Mouse (Mus musculus) cortical plate, adult 2 months (tissue): ENCODE results near the gene 3110040N11Rik. TPM values are rescaled to one million over a fixed set of nuclear protein-coding genes. Genes with fewer than 3 reads are reported as not detected.
"Not testable (repeated sequence)": the region's sequence is repeated elsewhere in the genome, so short reads cannot be mapped to it uniquely, and the experiment has no call there.

Experiments
- H3K27ac ChIP-seq: fragments of 200-500 bp; 2 replicates; pipeline ENCODE4 v1.5.1; 2012; ENCODE audit warnings: low read length, control low read depth, inconsistent platforms; ENCODE audit not compliant: insufficient read depth
- H3K4me1 ChIP-seq: fragments of 200-500 bp; 2 replicates; pipeline ENCODE4 v1.6.1; 2011; ENCODE audit warnings: low read length; ENCODE audit not compliant: control insufficient read depth, insufficient read depth
- H3K4me3 ChIP-seq: fragments of 200-500 bp; 2 replicates; pipeline ENCODE4 v1.5.1; 2011; ENCODE audit warnings: mild to moderate bottlenecking, low read length, control low read depth; ENCODE audit not compliant: insufficient read depth
- CTCF ChIP-seq: fragments of 200-500 bp; IDR thresholded peaks from 2 replicates; pipeline ENCODE4 v1.5.1; 2011; ENCODE audit warnings: mild to moderate bottlenecking, control low read depth, low read length; ENCODE audit not compliant: insufficient read depth; ENCODE audit errors: extremely low read depth
- POLR2A ChIP-seq: fragments of 200-500 bp; IDR thresholded peaks from 2 replicates; pipeline ENCODE4 v1.6.1; 2011; ENCODE audit warnings: mild to moderate bottlenecking, low read length, control low read depth; ENCODE audit not compliant: insufficient read depth; ENCODE audit errors: extremely low read depth
- polyA plus RNA-seq: library from polyadenylated mRNA; depleted of rRNA; stranded (reverse); fragments of >200 nt; gene quantifications from 2 replicates; pipeline ENCODE4 v1.2.3, GENCODE M21; 2012; rRNA removed

3110040N11Rik gene
- polyA plus RNA-seq: 30.9 and 35.0 TPM in 2 replicates

DNA sequence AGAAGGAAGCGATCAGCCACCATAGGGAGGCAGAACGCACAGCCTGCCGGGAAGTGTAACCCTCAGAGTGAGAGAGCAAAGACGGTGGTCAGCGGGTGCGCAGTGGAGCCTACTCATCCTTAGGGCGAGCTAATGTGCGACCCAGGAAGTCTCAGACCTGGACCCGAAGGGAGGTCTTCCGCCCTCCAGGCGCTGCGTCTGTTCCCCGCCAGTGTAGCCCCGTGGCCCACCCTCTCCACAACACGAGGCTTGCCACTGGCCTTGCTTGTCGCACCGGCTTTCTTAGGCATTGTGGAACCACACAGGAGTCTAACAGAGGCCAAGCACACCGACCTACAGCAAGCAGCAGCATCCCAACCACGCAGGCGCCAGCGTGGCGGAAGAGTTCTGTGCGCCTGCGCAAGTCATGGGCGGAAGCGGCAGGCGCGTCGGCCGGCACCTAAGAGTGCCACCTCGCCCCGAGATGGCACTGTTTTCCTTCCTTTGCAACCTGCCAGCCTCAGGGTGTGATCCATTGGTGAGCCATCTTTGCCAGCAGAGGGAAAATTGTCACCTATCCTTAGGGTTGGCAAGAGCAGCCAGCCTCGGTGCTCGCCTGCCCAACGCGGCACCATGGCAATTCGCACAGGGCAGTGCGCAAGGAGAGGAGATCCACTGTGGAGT is at the start of gene 3110040N11Rik:
Gene 3110040N11Rik, minus strand, starts transcription at position 384 of the 663 bp plus-strand sequence.
- TF ChIP-seq POLR2A: peak; percentile 96
- peak; percentile 52 for TF ChIP-seq CTCF
- Histone ChIP-seq H3K27ac (peak within 1 kb of the TSS; percentile 82), H3K4me1 (no peaks in the 10 kb centered on the region), H3K4me3 (peak within 1 kb of the TSS; percentile 57)

DNA sequence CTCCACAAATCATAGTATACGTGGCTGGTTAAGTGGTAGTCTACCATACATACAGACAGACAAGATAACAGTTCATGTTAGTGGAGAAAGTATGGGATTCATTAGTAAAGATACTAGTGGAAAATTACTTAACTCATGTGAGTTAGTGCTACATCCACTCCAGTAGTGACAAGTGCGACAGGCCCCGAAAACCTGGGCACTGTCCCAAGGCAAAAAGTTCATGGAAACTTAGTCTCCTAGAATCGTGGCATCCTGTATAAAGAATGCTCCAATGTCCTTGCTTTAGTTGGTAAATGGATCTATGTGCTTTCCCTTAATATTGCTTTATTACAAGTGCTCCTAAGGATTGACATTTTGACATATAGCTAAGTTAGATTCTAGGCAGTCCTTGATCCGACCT is 48.5 kb upstream of the 3110040N11Rik start:
- H3K4me1 ChIP-seq: peaks cover 14% of the 10 kb centered on the region
- not testable (repeated sequence) for H3K4me3 ChIP-seq, H3K27ac ChIP-seq

DNA sequence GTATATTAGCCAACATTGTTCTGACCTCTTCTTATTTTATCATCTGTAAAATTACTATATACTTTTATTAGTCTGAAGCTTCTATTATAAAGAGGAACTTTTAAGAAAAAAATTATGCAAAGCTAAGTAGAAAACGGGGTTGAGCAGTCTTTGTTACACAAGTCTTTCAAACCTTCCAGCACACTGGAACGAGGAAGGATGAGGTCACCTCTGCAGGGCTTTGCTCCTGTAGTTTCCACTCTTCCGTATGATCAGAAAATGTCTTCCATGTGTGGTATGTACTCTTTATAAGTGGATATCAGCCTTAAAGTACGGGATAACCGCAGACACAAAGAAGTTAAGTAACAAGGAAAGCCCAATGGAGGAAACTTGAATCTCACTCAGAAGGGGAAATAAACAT is 46.2 kb upstream of the 3110040N11Rik start:
- Histone ChIP-seq H3K4me1 (peaks cover 5% of the 10 kb centered on the region), H3K27ac (no peak overlapping the region), H3K4me3 (no peak overlapping the region)
- TF ChIP-seq POLR2A (no peak), CTCF (no peak)

DNA sequence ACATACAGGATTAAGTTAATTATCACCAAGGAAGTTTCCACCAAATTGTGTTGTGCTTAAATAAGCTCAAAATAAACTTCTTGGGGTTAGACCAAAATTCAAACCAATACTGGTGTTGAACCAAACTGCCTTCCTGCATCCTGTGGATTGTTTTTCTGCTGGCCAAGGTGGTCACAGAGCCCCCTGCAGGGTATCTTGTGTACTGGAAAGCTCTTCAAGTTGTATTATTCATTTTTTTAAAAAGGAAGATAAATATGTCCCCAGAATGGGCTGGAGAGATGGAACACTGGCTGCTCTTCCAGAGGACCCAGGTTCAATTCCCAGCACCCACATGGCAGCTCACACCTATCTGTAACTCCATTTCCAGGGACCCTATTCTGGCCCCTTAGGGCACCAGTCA is 45.6 kb upstream of the 3110040N11Rik start:
- Histone ChIP-seq H3K4me3 (no peak overlapping the region), H3K4me1 (peaks cover 3% of the 10 kb centered on the region), H3K27ac (no peak overlapping the region)
- no peak for TF ChIP-seq POLR2A
- TF ChIP-seq CTCF: no peak

DNA sequence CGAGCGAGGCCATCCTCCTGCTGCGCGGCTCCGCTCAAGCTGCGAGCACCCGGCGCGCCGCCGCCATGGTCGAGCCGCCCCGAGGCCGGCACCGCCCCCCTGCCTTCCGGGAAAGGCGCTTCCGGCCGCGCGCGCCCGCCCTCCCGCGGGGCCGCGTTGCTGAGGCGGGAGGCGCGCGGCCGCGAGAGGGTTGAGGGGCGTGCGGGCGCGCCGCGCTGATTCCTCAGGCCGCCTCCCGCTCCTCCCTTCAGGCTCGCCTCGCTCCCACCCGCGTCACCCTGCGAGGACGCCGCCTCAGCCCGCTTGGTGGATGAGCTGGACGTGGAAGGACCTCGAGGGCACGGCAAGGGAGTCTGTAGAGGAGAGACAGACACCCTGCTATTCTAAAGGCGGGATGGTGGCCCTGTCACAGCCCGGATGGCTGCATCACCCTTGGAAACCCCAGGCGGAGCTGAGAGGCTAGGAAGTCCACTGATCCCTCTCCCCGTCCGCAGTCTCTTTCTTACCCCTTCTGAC is 40.2 kb upstream of the 3110040N11Rik start, which contains the start of gene Btbd1:
Gene Btbd1, minus strand, starts transcription at position 53 of the 516 bp plus-strand sequence.
- Histone ChIP-seq H3K27ac (peak within 1 kb of the TSS; percentile 98), H3K4me3 (peak within 1 kb of the TSS; percentile 64), H3K4me1 (peaks cover 9% of the 10 kb centered on the region)
- TF ChIP-seq CTCF: no peak
- TF ChIP-seq POLR2A: peak; percentile 70

DNA sequence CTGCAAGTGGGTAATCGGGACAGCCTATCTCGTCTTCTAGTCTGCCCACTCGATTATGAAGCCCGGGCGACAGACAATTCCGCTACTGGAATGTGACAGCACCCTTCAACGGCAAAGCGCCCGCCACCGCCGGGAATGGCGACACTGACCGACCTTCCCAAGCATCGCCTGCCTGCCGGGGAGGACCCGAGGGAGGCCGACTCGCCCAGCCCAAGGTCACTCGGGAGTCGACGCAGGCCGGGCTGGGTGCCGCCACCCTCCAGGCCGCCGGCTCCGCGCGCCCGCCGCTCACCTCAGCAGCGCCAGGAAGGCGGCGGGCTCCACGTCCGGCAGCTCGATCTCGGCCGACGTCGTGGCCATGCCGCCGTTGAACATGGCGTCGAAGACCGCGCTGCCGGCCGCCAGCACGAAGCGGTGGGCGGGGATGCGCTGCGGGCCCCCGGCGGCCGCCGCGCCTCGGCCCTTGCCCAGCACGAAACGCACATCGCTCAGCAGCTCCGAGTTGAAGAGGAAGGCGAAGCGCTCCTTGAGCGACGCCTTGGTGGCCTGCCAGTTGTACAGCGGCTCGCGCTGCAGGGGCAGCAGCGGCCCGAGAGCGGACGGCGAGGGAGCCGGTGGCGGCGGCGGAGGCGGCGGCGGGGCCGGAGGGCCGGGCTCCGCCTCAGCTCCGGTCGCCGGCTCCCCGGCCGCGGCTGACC is 39.6 kb upstream of the 3110040N11Rik start:
- no peak for TF ChIP-seq POLR2A
- no peak for TF ChIP-seq CTCF
- peak overlapping the region; percentile 64 for H3K4me3 ChIP-seq
- peak overlapping the region; percentile 98 for H3K27ac ChIP-seq
- H3K4me1 ChIP-seq: peaks cover 9% of the 10 kb centered on the region

DNA sequence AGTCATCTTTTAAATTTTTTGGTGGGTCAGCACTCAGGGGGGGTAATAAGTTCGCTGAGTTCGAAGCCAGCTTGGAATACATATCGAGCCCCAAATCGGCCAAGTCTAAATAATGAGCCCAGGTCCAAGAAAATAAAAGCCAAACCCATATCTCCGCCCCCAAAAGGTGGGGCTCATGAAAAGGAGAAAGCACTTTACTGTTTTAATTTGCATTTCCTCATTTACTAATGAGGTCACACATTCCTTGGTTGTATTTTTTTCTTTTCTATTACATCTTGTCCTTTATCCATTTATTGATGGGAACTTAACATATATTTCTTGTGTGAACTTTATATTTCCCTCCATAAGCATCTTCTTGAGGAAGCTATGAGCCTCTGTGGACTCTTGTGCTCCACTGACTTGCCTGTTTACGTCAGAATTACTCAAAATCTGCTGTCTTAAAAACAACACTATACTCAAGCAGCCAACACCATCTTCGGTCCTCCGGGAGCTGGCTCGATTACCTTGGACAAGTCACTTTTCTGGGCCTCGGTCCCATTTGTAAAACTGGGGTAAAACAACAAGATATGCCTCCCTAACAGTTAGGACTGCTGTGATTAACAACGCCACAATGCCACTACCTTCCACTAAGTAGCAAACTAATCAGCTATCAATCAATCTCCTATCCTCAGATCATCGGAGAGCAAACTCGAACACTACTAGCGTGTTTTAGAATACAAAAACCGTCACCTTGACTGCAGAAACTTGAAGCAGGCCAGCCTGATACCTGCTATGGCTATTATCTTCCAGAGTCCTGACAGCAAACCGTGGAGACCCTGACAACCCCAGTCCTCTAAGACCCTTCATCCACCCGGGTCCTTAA is 38.8 kb upstream of the 3110040N11Rik start:
- peak overlapping the region; percentile 98 for H3K27ac ChIP-seq
- H3K4me1 ChIP-seq: peaks cover 9% of the 10 kb centered on the region
- TF ChIP-seq CTCF (no peak), POLR2A (no peak)
- peak overlapping the region; percentile 64 for H3K4me3 ChIP-seq

DNA sequence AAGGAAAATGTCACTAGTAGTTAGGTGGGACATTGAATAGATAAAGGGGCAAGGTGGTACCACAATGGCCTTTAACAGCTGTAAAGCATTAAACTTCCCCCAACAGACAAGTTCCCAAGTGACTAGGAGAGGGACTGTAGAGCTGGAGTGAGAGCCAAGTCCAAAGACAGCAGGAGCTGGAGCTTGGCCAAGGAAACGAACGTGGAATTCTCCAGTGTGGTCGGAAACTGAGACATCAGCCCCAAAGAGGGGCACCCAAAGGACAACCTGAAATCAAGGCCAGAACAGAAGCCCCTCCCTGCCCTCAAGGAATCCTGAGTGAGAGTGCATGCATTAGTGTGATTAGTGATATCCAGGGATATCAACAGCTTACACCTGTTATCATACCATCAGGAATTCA is 36.1 kb upstream of the 3110040N11Rik start:
- no peak overlapping the region for H3K4me3 ChIP-seq
- peaks cover 9% of the 10 kb centered on the region for H3K4me1 ChIP-seq
- H3K27ac ChIP-seq: no peak overlapping the region
- TF ChIP-seq CTCF (no peak), POLR2A (no peak)

DNA sequence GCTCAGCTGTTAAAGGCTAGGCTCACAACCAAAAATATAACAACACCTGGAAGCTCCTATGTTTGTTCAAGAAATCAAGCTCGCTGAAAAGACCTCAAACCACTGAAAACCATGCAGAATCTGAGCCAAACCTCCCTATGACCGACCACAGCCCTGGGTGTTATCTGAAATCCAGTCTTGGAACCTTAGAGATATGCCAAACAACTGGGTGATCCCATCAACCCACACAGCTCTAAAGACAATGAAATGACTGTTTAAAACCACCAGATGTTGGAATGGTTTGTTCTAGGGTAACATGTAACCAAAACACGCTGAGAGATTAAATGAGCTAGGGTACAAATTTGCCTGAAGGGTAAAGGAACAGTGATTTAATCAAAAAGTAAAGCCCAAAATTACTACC is 35.6 kb upstream of the 3110040N11Rik start:
- no peak overlapping the region for H3K4me3 ChIP-seq
- H3K4me1 ChIP-seq: peaks cover 9% of the 10 kb centered on the region
- TF ChIP-seq CTCF (no peak), POLR2A (no peak)
- H3K27ac ChIP-seq: no peak overlapping the region; the same call in 1 of the 2 replicates
